Mouse (Mus musculus): ENCODE results near the gene Smarca1. TPM values are rescaled to one million over a fixed set of nuclear protein-coding genes. Genes with fewer than 3 reads are reported as not detected.
A peak's percentile ranks its signal among the peaks of the same experiment; 100 is the strongest.

Gene Smarca1
- polyA plus RNA-seq (2015; fragmentation: Nextera tagmentation; extraction: Ambion mirVana) = 32.9 and 37.3 TPM in 2 replicates

DNA sequence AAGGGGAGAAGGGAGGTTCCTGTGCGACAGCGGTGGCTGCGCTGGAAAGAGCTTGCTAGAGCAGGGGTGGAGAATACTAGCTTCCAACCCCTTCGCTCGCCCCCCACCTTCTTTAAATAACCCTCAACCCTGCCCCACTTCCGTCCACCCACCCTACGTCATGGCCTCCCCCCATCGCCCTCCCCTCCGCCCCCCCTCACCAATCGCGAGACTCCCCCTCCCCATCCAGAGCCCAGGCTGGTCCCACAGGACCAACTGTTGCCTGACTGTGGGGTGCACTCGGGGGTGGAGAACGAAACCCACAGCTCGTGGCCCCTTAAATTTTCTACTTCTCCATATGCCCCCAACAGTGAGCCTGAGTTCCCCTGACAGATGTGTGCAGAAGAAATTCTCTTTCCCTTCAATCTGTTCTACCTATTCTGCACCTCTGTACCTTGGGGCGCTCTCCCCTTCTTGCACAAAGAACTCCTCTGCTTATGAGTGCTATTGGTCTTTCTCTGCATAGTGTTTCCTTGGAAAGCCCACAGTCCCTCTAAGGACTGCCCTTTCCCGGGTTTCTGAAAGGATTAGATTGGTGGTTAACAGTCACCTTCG, at the start of gene Smarca1:
TSS of gene Smarca1 (minus strand) at position 544 of the 594 bp plus-strand sequence.
- WGBS = 24% methylated on average over 12 of the region's 17 CpGs

DNA sequence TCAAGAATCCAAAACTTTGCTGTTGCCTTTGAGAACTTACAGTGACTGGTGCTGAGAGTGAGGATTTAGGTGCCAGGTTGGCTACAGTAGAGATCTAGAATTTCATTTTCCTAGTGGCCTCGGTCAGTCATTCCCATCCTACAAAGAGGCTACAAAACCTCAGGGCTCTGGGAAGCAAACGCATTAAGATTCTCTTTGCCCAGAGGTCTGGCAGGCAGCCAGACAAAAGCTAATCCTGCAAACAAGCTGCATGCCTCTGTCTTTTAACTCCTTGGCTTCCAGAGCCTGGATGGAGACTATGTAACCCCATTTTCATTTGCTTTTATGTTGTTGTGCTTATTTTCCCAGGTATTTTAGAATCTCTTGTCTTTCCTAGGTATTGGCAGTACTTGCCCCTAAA, 45.0 kb upstream of the Smarca1 start:
- no peaks in the 10 kb centered on the region for H3K4me1 ChIP-seq
- no peak overlapping the region for H3K4me2 ChIP-seq
- 0 out of 2 replicates have a peak overlapping the region, but pooled peaks have one; percentile 29 for H3K27ac ChIP-seq
- 28% methylated on average over 2 of the region's 2 CpGs for WGBS
- H3K9me3 ChIP-seq = no peaks in the 10 kb centered on the region
- ATAC-seq (replicated peaks) = peak; percentile 37; the same call in 1 of the 2 replicates
- H3K27me3 ChIP-seq (replicated peaks) = no peaks in the 10 kb centered on the region
- no peak overlapping the region for H3K9ac ChIP-seq
- H3K4me3 ChIP-seq = no peak overlapping the region
- H3K36me3 ChIP-seq (replicated peaks) = no peaks in the 10 kb centered on the region

More for the DNA sequence above, at the start of gene Smarca1:
- Histone ChIP-seq H3K4me3 (peak within 1 kb of the TSS; percentile 66), H3K27me3 (replicated peaks) (no peaks in the 10 kb centered on the region), H3K9ac (peak within 1 kb of the TSS; percentile 77), H3K4me2 (peak within 1 kb of the TSS; percentile 53), H3K9me3 (no peaks in the 10 kb centered on the region), H3K27ac (peak within 1 kb of the TSS; percentile 92), H3K4me1 (no peaks in the 10 kb centered on the region), H3K36me3 (replicated peaks) (no peaks in the 10 kb centered on the region)
- peak; percentile 89 for ATAC-seq (replicated peaks)

- no peak overlapping the region for H3K9ac ChIP-seq
- ATAC-seq (replicated peaks) = no peak
- H3K4me2 ChIP-seq = no peak overlapping the region
- WGBS = 36% methylated on average over 5 of the region's 5 CpGs
- H3K9me3 ChIP-seq = no peaks in the 10 kb centered on the region
- H3K36me3 ChIP-seq (replicated peaks) = no peaks in the 10 kb centered on the region
- H3K27me3 ChIP-seq (replicated peaks) = no peaks in the 10 kb centered on the region
- H3K27ac ChIP-seq = no peak overlapping the region
- H3K4me3 ChIP-seq = no peak overlapping the region
- H3K4me1 ChIP-seq = no peaks in the 10 kb centered on the region
Measured at GRCm38 (mm10) chrX:47936885-47937284, 44.1 kb upstream of the Smarca1 start.

DNA sequence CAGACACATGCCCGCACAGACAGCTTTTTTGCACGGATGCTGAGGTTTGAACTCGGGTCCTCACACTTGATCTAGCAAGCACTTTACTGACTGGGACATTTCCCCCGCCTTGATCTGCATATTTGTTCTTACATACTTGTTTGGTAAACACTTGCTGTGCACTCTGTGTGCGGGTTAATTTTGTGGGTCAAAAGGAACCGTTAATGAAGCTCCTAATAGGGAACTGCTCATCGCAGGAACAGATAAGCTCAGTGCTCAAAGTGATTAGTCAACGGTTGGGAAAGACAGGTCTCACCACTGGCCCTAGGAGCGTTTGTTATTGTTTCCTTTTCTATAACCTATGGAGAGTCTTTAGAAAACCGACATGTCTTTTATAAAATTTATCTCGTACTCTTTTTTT, 41.6 kb upstream of the Smarca1 start:
- WGBS = 87% methylated on average over 11 of the region's 11 CpGs
- Histone ChIP-seq H3K4me1 (no peaks in the 10 kb centered on the region), H3K36me3 (replicated peaks) (no peaks in the 10 kb centered on the region), H3K9ac (no peak overlapping the region), H3K9me3 (no peaks in the 10 kb centered on the region), H3K27ac (no peak overlapping the region), H3K27me3 (replicated peaks) (no peaks in the 10 kb centered on the region), H3K4me2 (no peak overlapping the region), H3K4me3 (no peak overlapping the region)
- no peak for ATAC-seq (replicated peaks)

- H3K4me1 ChIP-seq = no peaks in the 10 kb centered on the region
- 83% methylated on average over 3 of the region's 3 CpGs for WGBS
- no peak overlapping the region for H3K4me3 ChIP-seq
- H3K27me3 ChIP-seq (replicated peaks) = no peaks in the 10 kb centered on the region
- no peaks in the 10 kb centered on the region for H3K9me3 ChIP-seq
- no peaks in the 10 kb centered on the region for H3K36me3 ChIP-seq (replicated peaks)
- no peak for ATAC-seq (replicated peaks)
- no peak overlapping the region for H3K27ac ChIP-seq
- H3K9ac ChIP-seq = no peak overlapping the region
- H3K4me2 ChIP-seq = no peak overlapping the region
Measured at GRCm38 (mm10) chrX:47930449-47930848, 37.7 kb upstream of the Smarca1 start.

DNA sequence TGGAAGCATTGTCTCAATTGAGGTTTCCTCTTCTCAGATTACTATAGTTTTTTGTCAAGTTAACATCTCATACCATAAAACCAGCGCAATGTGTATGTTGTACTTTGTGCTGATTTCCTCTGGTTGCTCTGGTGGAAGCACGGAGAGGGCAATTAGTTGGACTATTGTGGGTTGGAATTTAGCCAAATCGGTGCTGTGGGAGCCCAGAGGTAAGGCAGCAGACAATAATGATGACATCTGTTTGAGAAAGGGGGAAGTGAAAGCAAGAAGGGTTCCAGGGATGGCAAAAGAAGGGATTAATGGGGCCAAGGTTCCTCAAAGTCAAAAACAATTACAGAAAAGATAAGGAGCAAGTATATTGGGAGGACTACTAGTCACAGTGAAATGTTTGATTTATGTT, 35.2 kb upstream of the Smarca1 start:
- no peak overlapping the region for H3K27ac ChIP-seq
- no peak overlapping the region for H3K9ac ChIP-seq
- H3K4me1 ChIP-seq = no peaks in the 10 kb centered on the region
- H3K36me3 ChIP-seq (replicated peaks) = no peaks in the 10 kb centered on the region
- H3K9me3 ChIP-seq = no peaks in the 10 kb centered on the region
- WGBS = 78% methylated on average over 3 of the region's 3 CpGs
- H3K4me3 ChIP-seq = no peak overlapping the region
- no peak for ATAC-seq (replicated peaks)
- H3K4me2 ChIP-seq = no peak overlapping the region
- H3K27me3 ChIP-seq (replicated peaks) = no peaks in the 10 kb centered on the region

- Histone ChIP-seq H3K4me3 (no peak overlapping the region), H3K27ac (no peak overlapping the region), H3K9ac (no peak overlapping the region), H3K4me1 (no peaks in the 10 kb centered on the region), H3K4me2 (no peak overlapping the region), H3K9me3 (no peaks in the 10 kb centered on the region), H3K36me3 (replicated peaks) (no peaks in the 10 kb centered on the region), H3K27me3 (replicated peaks) (no peaks in the 10 kb centered on the region)
- ATAC-seq (replicated peaks) = no peak
- WGBS = 88% methylated on average over 5 of the region's 5 CpGs
Measured at GRCm38 (mm10) chrX:47920541-47920940, 27.8 kb upstream of the Smarca1 start.

GRCm38 (mm10) chrX:47916831-47917230, 24.1 kb upstream of the Smarca1 start:
- no peak overlapping the region for H3K27ac ChIP-seq
- no peaks in the 10 kb centered on the region for H3K9me3 ChIP-seq
- H3K4me2 ChIP-seq = no peak overlapping the region
- H3K4me3 ChIP-seq = no peak overlapping the region
- ATAC-seq (replicated peaks) = no peak
- peaks cover 2% of the 10 kb centered on the region; the same call in 1 of the 2 replicates for H3K4me1 ChIP-seq
- no peak overlapping the region for H3K9ac ChIP-seq
- WGBS = 72% methylated on average over 1 of the region's 1 CpGs
- no peaks in the 10 kb centered on the region for H3K27me3 ChIP-seq (replicated peaks)
- no peaks in the 10 kb centered on the region for H3K36me3 ChIP-seq (replicated peaks)

DNA sequence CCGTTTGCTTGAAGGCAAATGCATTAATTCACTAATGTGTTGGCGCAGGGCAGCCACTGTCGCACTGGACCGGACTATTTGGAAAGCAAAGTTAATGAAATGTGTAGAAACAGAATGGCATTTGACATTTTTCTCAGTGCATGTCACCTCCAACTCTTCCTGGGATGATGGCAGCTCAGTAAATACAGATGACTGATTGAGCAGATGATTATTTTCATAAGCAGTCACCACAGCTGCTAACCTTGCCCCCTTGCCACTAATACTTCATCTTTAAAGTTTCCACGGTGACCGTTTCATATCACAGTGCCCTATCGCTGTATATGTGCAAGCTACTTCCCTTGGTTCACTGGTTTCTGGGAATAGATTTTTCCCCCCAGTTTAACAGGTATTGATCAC, 20.8 kb upstream of the Smarca1 start:
- peaks cover 2% of the 10 kb centered on the region; the same call in 1 of the 2 replicates for H3K4me1 ChIP-seq
- ATAC-seq (replicated peaks) = no peak
- H3K9ac ChIP-seq = no peak overlapping the region
- 68% methylated on average over 7 of the region's 7 CpGs for WGBS
- peak overlapping the region; percentile 52; the same call in 1 of the 2 replicates for H3K4me2 ChIP-seq
- H3K9me3 ChIP-seq = no peaks in the 10 kb centered on the region
- H3K27me3 ChIP-seq (replicated peaks) = no peaks in the 10 kb centered on the region
- H3K4me3 ChIP-seq = 0 out of 2 replicates have a peak overlapping the region, but pooled peaks have one; percentile 71
- H3K27ac ChIP-seq = no peak overlapping the region
- H3K36me3 ChIP-seq (replicated peaks) = no peaks in the 10 kb centered on the region

GRCm38 (mm10) chrX:47912904-47913542, 20.2 kb upstream of the Smarca1 start:
- H3K9me3 ChIP-seq = no peaks in the 10 kb centered on the region
- peaks cover 2% of the 10 kb centered on the region; the same call in 1 of the 2 replicates for H3K4me1 ChIP-seq
- H3K36me3 ChIP-seq (replicated peaks) = no peaks in the 10 kb centered on the region
- ATAC-seq (replicated peaks) = peak; percentile 35; the same call in 1 of the 2 replicates
- peak overlapping the region; percentile 52 for H3K4me2 ChIP-seq
- 26% methylated on average over 8 of the region's 8 CpGs for WGBS
- H3K9ac ChIP-seq = peak overlapping the region; percentile 79; the same call in 1 of the 2 replicates
- H3K27ac ChIP-seq = no peak overlapping the region
- no peaks in the 10 kb centered on the region for H3K27me3 ChIP-seq (replicated peaks)
- H3K4me3 ChIP-seq = peak overlapping the region; percentile 71

GRCm38 (mm10) chrX:47912306-47912792, 19.6 kb upstream of the Smarca1 start, which contains the start of gene Ocrl:
Gene Ocrl, plus strand, starts transcription at chrX:47912387.
- WGBS = 21% methylated on average over 34 of the region's 35 CpGs
- Histone ChIP-seq H3K4me1 (peaks cover 2% of the 10 kb centered on the region; the same call in 1 of the 2 replicates), H3K27ac (peak within 1 kb of the TSS; percentile 88), H3K9ac (peak within 1 kb of the TSS; percentile 79), H3K9me3 (no peaks in the 10 kb centered on the region), H3K36me3 (replicated peaks) (no peaks in the 10 kb centered on the region), H3K27me3 (replicated peaks) (no peaks in the 10 kb centered on the region), H3K4me2 (peak within 1 kb of the TSS; percentile 52), H3K4me3 (peak within 1 kb of the TSS; percentile 71)
- peak; percentile 96 for ATAC-seq (replicated peaks)

- Histone ChIP-seq H3K4me3 (peak overlapping the region; percentile 66), H3K36me3 (replicated peaks) (no peaks in the 10 kb centered on the region), H3K9me3 (no peaks in the 10 kb centered on the region), H3K9ac (peak overlapping the region; percentile 77), H3K4me2 (peak overlapping the region; percentile 53), H3K27me3 (replicated peaks) (no peaks in the 10 kb centered on the region), H3K27ac (peak overlapping the region; percentile 92), H3K4me1 (no peaks in the 10 kb centered on the region)
- WGBS = 18% methylated on average over 29 of the region's 36 CpGs
- ATAC-seq (replicated peaks) = peak; percentile 88
Measured at GRCm38 (mm10) chrX:47891907-47892430, 805 bp downstream of the Smarca1 start.

Measured in midbrain, embryonic 15.5 days (tissue).